Mouse (Mus musculus) lung, postnatal 14 days (tissue): Measurements from ENCODE around the gene Glis1.
A peak's percentile ranks its signal among the peaks of the same experiment; 100 is the strongest.
"Not testable (repeated sequence)": the region's sequence is repeated elsewhere in the genome, so short reads cannot be mapped to it uniquely, and the experiment has no call there.

Source experiments
- DNase-seq: peaks from one replicate; pipeline ENCODE4 v3.0.0; 2021

Glis1 gene

DNA sequence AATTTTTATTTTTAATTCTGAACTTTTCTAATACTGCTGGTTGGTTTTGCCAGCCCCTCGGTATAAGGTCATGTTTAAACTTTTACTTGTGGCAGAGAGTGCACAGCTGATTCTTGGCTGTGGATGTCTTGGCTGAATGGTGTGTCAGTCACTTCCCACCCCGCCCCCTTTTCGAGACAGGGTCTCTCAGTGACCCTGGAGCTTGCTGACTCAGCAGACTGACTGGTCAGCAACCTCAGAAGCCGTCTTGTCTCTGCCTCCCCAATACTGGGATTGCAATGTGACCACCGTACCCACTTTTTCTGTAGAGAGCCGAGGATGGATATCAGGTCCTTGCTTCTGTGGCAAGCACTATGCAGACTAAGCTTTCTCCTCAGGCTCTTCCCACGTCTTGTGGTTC, 154.2 kb downstream of the Glis1 start:
- no peak for DNase-seq

DNA sequence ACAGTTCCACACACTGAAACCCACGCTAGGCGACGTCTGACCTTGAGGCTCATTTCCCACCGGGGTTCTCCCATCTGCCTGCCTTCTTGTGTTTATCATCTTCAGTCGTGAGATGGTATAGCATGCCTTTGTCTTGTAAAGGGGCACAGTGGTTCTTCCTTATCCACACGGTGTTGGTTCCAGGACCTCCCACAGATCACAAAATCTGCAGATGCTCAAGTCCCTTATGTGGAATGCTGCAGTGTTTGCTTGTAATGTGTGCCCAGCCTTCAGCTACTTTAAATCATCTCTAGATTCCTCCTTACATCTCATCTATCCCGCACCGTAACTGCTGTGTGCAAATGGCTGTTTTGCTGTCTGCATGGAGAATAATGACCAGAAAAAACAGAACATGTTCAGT, 154.7 kb downstream of the Glis1 start:
- DNase-seq, result no peak

DNA sequence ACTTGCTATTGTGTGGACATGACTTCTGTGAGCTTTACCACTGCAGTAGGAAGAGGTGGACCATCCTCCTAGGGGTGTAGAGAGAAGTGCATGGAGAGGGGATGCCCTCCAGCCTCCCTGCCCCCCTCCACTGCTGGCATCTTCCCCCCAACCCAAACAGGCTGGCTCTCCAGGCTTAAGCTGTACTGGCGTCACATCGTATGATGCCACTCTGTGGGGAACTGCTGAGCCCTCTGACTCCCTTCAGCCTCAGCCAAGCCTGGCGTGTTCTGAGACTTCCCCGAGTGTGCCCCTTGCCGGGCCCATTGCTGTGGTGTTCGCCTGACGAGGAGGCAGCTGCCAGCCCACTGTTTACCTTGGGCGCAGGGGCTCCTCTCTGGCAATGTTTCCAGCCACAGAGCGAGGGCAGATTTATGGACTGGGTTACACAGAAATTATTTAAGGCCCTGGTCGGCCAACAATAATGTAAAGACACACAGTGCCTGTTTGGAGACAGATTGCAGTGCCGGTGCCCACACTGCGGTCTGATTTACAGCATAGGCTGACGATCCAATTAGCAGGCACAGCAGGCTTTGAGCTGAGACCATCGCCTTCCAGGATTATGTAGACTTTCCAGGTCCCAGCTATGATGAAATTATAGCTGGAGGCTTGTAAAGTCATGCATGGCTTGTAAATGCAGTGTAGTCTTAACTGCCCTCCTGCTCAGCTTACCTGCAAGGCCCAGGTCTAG, 156.6 kb downstream of the Glis1 start:
- no peak for DNase-seq

DNA sequence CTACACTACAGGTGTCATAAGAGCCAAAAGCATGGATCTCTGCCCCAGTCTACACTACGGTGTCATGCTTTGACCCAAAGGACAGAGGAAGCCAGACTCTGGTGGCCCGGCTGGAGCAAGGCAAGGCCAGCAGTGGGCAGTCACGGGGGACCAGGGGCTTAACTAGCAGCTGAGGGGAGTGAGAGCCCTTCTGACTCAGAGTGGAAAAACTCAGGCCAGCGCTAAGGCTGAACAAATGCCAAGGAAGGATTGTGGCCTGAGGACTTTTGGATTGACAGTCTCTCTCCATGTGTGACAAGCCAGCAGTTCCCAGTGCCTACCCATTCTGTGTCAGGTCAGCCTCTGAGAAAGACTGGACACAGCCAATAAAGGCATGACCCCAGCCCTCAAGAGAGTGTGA, 159.0 kb downstream of the Glis1 start:
- no peak for DNase-seq

DNA sequence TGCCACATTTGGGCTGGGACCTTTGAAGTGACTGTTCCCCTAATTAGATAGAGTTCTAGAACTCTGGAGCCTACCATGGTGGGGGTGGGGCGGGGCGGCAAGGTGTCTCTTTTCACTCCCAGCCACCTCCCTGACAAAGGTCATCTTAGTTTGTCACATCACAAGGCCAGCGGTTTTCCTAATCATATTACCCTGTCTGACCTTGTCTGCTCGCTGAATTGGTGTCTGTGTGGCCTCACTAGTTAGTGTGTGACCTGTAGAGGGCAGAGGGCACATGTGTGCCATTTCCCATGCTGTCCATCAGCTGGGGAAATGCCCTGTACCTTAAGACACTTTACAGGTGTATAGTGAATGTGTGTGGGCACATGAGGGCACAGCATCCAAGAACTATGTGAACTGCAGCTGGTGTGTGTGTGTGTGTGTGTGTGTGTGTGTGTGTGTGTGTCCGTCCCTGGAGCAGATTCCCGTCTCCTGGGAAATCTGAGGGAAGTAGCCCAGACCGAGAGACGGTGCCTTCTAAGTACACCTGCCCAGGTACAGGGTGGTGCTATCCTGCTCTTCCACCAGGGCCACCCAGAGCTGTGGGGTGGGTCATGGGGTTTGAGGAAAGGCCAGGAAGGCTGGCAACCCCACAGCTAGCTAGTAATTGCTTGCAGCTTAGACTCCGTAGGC, 163.0 kb downstream of the Glis1 start:
- no peak for DNase-seq

- DNase-seq, result no peak
Observed at GRCm38 (mm10) chr4:107597898-107598580, 163.6 kb downstream of the Glis1 start.

DNA sequence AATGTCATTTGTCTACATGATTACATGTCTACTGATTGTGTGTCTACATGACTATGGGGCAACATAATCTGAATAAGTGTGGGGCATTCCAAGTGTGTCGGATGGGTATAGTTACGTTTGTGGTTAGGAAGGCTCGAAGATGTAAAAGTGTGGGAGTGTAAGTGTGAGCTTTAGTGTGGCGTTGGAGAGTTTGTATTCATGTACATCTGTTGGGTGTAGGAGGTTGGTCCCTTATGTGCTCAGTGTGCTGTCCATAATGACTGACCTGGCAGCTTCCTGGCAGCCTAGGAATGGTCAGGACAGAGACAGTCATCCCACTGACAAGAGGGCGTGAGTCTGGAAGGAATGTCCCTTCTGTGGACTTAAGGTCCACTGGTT, 164.2 kb downstream of the Glis1 start:
- not testable (repeated sequence) for DNase-seq

GRCm38 (mm10) chr4:107602284-107602683, 167.9 kb downstream of the Glis1 start:
- DNase-seq, result no peak

- peak; percentile 47 for DNase-seq
Observed at GRCm38 (mm10) chr4:107602787-107603186, 168.4 kb downstream of the Glis1 start.

GRCm38 (mm10) chr4:107603208-107603607, 168.8 kb downstream of the Glis1 start:
- no peak for DNase-seq

DNA sequence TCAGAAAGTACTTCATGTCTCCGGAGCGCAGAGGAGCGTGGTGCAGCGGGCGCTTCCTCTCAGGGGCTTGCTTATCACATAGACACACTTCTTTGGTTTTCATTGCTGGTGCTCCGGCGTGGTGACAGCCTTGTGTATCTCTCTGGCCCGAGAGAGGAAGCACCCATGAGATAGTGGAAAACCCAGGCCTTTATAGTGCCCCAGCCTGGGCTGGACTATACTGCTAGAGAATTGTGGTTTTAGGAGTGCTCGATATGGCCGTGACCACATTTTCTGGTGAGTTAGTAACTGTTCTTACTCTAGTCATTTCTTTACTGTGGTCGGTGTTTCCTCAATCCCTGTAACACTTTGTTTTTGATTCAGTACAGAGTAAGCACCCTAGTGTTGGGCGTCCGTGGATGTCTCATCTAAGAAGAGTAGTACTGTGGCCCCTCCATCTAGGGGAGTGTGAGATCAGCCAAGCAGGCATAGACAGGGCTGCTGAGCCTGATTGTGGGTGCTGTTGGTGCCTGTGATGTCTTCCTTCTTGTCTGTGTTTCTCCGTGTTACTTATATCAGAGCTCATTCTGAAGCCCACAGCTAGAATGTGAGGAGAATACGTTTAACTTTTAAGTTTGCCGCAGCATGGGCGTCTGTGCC, 171.7 kb downstream of the Glis1 start:
- no peak for DNase-seq

DNA sequence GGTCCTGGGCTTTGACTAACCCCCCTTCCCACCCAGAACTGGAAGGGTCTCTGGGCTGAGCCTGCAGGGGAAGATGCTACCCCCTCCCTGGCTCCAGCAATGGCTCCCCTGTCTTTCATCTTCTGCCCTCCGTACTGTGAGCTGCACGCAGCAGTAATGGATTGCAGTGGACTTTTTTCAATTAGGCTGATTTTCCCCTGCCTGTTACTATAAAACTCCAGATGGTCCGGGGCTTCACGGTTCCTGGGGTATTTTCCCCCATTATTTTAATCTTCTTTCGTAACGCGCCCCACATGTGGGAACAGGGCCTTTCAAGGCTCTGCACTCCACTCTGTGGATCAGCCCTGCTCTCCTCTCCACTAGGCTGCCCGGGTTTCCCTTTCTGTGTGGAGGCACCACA, 175.4 kb downstream of the Glis1 start:
- DNase-seq, result no peak

DNA sequence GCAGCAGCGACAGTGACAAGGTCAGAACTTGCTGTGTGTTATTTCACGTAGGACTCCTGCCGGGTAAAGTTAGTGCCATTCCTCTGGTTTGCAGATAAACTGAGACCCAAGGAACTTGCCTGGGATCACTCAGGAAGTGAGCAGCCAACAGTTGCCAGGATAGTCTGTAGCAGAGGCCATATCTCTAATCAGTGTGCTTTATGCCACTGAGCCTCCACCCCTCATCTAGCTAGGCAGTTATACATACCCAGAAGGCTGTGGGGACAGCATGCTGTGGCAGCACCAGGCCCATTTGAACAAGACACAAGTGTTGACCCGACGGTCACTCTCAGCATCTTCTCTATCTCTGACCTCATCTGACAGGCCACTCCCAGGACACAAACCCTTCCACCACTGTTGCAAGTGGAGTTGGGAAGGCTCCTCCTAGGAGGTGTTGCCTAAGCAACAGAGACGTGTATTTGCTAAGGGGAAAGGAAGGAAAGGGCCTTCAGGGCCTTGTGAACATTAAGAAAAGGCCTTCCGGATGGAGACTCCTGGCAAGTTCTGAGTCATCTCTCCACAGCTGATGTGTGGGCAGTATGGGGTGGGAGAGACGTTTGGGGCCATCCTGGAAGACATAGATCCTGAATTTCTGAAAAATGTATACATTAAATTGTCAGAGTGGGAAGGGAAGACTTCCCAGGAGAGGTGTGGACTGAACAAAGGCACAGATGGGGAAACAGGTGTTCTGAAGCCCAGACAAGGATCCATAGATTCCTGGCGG, 177.7 kb downstream of the Glis1 start:
- DNase-seq, result no peak

- peak; percentile 7 for DNase-seq
Observed at GRCm38 (mm10) chr4:107617596-107618230, 183.3 kb downstream of the Glis1 start.

DNA sequence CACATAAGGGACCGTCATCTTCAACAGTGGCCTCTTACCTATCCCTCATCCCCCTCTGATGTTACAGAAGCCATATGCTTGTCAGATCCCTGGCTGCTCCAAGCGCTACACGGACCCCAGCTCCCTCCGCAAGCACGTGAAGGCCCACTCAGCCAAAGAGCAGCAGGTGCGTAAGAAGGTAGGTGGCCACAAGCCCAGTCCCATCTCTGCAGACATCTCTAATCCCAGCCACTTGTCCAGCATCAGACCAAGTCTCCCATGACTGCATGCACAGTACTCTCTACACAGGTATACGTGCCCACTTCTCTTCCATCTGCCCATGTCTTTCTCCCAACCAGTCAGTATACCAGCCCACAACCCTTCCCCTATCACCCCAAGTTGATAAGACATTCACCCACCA, 185.1 kb downstream of the Glis1 start:
- no peak for DNase-seq

DNA sequence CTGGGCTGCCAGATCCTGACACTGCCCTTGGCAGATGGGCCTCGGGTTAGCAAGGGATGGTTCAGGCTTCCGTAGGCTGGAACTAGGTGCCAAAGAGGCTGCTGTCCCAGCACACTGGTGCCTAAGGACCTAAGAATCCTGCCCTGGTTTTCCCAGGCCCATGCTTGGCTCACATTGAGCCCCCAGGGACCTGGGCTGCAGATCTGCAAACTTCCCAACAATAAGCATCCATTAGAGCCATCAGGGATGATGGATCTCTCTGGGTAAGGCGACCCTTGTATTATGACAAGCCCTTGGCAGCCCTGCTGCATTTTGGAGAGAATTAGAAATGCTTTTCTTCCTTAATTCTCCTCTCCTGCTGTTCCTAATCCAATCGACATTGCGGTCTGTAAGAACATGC, 187.0 kb downstream of the Glis1 start:
- no peak for DNase-seq

GRCm38 (mm10) chr4:107622296-107622695, 187.9 kb downstream of the Glis1 start:
- no peak for DNase-seq

DNA sequence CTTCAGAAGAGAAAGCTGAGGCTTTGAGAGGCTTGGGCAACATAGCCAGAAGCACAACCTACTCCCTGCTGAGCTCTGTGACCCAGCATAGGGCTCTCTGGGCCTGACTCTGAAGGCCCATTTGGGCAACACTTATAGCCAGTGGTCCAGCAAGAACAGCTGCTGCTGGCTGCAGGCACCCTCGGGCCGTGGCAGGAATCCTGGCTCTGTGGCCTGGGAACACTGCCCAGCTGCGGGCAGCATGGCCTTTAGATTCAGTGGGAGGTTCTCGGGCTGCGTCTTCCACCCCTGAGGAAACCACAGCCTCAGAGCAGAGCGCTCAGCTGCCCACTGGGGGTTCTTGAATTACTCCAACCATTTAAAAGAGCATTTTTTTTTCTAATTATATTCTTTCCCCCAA, 189.5 kb downstream of the Glis1 start:
- DNase-seq, result no peak

DNA sequence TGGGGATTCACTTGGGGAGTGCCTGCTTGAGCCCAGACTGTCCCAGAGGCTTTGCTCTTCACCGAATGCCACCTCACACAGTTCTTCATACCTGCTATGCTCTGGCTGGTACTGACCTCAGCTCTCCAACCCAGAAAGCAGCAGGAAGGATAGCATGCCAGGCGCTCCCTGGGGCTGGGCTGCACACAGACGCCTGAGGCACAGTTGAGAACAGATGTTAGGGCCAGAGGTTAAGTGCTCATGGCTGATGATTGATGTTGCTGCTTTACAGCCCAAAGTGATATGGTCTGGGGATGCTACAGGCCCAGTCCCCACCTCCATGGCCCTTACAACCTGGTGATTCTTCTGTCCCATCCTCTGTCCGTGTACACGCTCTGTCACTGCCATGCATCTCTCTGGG, 190.6 kb downstream of the Glis1 start:
- DNase-seq, result no peak

DNA sequence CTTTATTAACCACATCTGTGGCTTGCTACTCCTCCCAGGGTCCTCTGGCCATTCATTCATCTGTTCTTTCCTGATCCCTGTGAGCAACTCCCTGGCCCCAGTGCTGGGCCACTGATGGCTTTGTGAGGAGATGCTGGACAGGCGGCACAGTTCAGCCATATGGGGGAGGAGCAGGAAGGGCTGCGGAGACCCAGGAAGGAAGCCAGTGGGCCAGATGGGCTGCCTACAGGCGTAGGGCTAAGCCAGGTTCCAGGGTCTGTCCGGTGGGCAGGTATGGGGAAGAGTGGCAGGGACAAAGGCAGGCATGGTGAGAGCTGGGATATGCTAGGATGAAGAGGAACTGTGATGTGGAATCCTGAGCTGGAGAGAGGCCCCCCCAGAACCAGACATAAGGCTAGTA, 193.8 kb downstream of the Glis1 start:
- no peak for DNase-seq

DNA sequence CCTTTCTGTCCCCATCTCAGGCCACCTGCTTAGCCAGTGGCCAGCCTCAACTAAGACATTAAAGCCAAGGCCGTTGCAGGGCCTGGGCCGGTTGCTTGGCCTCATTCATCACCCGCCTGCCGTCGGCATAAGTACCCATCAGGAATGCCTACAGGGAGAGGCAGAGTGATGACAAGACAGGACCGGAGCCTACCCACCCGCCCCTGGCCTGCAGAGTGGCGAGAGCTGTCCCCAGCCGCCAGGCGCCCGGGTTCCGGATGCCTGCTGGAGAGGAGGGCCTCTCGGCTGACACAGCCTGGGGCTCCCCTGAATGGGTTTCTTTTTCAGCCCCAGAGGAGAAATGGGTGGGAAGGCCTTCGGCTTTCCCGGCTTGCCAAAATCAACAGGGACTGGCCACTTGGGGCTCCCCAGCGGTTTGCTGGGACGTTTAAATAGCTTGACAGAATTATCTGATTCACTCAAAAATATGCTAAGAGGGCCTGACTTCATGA, 194.6 kb downstream of the Glis1 start:
- no peak for DNase-seq

DNA sequence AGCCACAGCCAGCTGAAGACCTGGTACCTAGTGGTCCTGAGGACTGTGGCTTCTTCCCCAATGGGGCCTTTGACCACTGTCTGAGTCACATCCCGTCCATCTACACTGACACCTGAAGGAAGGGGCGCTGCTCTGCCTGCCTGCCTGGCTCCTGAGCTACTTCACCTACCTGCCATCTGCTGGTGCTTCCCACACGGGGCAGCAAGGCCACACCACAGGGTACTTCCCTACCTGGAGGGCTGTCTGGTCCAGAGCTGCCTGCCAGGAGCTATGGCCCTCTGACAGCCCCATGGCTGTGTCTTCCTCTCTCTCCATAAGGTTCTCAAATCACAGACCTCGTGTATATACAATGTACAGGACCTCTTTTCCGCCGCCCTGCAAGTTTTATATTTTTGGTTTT, 200.2 kb downstream of the Glis1 start:
- DNase-seq, result no peak
